Mouse (Mus musculus): ENCODE measurements around the gene Gm8206. TPM values are rescaled to one million over a fixed set of nuclear protein-coding genes. Genes with fewer than 3 reads are reported as not detected.

The Gm8206 gene
- polyA plus RNA-seq (2017; shearing (Covaris generic)): 0.43 TPM

GRCm38 (mm10) chr14:6093842-6094241 is at the start of gene Gm8206:
TSS of gene Gm8206 (minus strand) at chr14:6093942.

DNA sequence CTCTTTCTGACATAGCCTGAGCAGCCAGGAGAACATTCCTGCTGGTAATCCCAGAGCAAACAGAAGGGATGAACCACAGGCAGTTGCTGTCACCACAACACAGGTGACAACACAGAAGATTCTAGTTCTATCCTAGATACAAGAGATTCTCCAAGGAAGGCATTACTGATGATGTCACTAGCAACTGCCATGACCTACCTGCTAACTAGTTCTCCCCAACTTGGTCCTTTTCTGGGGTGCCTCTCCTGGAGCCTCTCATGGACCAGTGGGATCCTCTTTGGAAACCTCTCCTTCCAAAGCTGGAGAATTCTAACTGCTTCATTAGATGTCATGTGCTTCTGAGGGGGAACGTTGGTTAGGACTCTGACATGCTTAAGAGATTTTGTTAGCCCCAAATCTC is 32.0 kb upstream of the Gm8206 start, which contains the start of gene Gm3476:
TSS of gene Gm3476 (minus strand) at position 101 of the 400 bp plus-strand sequence.

GRCm38 (mm10) chr14:6108272-6108925 is 14.7 kb upstream of the Gm8206 start, which contains the start of gene Gm3468:
TSS of gene Gm3468 (minus strand) at chr14:6108665.

DNA sequence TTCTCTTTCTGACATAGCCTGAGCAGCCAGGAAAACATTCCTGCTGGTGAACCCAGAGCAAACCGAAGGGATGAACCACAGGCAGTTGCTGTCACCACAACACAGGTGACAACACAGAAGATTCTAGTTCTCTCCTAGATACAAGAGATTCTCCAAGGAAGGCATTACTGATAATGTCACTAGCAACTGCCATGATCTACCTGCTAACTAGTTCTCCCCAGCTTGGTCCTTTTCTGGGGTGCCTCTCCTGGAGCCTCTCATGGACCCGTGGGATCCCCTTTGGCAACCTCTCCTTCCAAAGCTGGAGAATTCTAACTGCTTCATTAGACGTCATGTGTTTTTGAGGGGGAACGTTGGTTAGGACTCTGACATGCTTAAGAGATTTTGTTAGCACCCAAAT is 35.6 kb downstream of the Gm8206 start, which contains the start of gene Gm6337:
TSS of gene Gm6337 (minus strand) at position 101 of the 400 bp plus-strand sequence.

GRCm38 (mm10) chr14:5979037-5979436 is 114.7 kb downstream of the Gm8206 start, which contains the start of gene Gm3453:
TSS of gene Gm3453 (minus strand) at chr14:5979137.

Other genes with a start within 250 kb of the Gm8206 start
- gene Gm8237, start 213.6 kb downstream of the Gm8206 start, polyA plus RNA-seq (2017; shearing (Covaris generic)): not detected
- gene Gm3248, start 132.2 kb downstream of the Gm8206 start, polyA plus RNA-seq (2017; shearing (Covaris generic)): not detected
- not detected for gene Gm3453, start 114.8 kb downstream of the Gm8206 start, polyA plus RNA-seq (2017; shearing (Covaris generic))
- not detected for gene Gm6337, start 35.7 kb downstream of the Gm8206 start, polyA plus RNA-seq (2017; shearing (Covaris generic))
- gene Gm3468, start 14.7 kb upstream of the Gm8206 start, polyA plus RNA-seq (2017; shearing (Covaris generic)): 1.1 TPM
- not detected for gene Gm3476, start 31.9 kb upstream of the Gm8206 start, polyA plus RNA-seq (2017; shearing (Covaris generic))
- gene Gm21560, start 125.3 kb upstream of the Gm8206 start, polyA plus RNA-seq (2017; shearing (Covaris generic)): not detected
- not detected for gene Gm3411, start 193.3 kb upstream of the Gm8206 start, polyA plus RNA-seq (2017; shearing (Covaris generic))
- not detected for gene Gm21103, start 210.9 kb upstream of the Gm8206 start, polyA plus RNA-seq (2017; shearing (Covaris generic))
- not detected for gene Gm3618, start 249.7 kb upstream of the Gm8206 start, polyA plus RNA-seq (2017; shearing (Covaris generic))

All from effector memory CD4-positive, alpha-beta T cell, adult 7 months (primary cell).